Comparison of ENCODE assay signal across 8 mouse cellular contexts in the genomic region with DNA sequence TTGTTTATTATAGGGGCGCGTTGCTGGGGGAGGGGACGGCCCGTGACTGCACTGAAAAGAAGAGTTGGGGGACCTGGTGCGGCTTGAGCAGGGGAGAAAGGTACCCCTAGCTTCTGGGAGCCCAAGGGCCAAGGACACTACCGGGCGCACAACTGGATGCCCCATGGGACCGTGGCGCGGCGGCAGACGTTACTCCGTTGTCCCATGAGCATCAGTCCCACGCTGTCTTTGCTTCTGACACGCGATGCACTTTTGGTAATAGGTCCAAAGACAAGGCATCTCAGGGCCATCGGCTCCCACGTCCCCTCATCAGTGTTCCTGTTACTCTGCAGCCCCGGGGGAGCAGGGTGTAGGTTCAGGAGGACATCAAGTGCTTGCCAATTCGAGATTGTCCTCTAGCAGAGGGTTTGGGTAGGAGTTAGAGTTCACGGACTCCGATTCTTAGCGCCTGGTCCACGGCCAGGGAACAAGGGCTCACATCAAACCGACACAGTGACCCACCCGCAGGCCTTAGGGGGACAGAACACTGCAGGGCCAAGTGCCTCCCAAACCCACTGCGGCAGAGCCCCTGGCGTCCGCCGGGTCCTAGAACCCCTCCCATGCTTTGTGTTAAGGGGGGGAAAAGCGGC. TPM values are rescaled to one million over a fixed set of nuclear protein-coding genes. Genes with fewer than 3 reads are reported as not detected.
DNase-seq lines count a peak whose midpoint lies in the region; ATAC-seq and TF ChIP-seq lines count a peak whose summit lies in the region.

No protein-coding gene starts in this region.

- H3K4me2 ChIP-seq in forebrain, embryonic 11.5 days (ENCODE audit: low read depth, low read length, severe bottlenecking), result peak overlapping the region; percentile 96
- peak overlapping the region; percentile 89 for H3K4me2 ChIP-seq in heart, postnatal 0 days (ENCODE audit: low read depth, low read length)

- peak overlapping the region; percentile 93 for H3K27ac ChIP-seq in forebrain, embryonic 11.5 days (ENCODE audit: low read depth, low read length)
- peak overlapping the region; percentile 95 for H3K27ac ChIP-seq in heart, postnatal 0 days (ENCODE audit: low read depth)

- H3K36me3 ChIP-seq in forebrain, embryonic 11.5 days (ENCODE audit: control insufficient read depth, insufficient read depth, low read length), result no peaks in the 10 kb centered on the region
- H3K36me3 ChIP-seq in heart, postnatal 0 days (replicated peaks; ENCODE audit: control insufficient read depth, insufficient read depth, low read length), result peaks cover 14% of the 10 kb centered on the region
- peaks cover 27% of the 10 kb centered on the region for H3K36me3 ChIP-seq in megakaryocyte, embryonic 14.5 days (replicated peaks; ENCODE audit: low read length)

- peak overlapping the region; percentile 84 for H3K4me3 ChIP-seq in forebrain, embryonic 11.5 days (ENCODE audit: low read depth, low read length)
- H3K4me3 ChIP-seq in heart, postnatal 0 days (ENCODE audit: low read depth, low read length), result peak overlapping the region; percentile 100
- peak overlapping the region; percentile 93 for H3K4me3 ChIP-seq in megakaryocyte, embryonic 14.5 days (replicated peaks)

- peak overlapping the region; percentile 72 for H3K9ac ChIP-seq in forebrain, embryonic 11.5 days (ENCODE audit: low read length)
- H3K9ac ChIP-seq in heart, postnatal 0 days (replicated peaks; ENCODE audit: low read depth, low read length), result peak overlapping the region; percentile 73

- peak; percentile 68 to 69 for DNase-seq in adrenal gland, postnatal 36 days
- DNase-seq in adrenal gland, adult 8-10 months, result no peak
- peak; percentile 37 for DNase-seq in c-Kit-positive CD71-positive TER-119-positive erythroid progenitor cells, embryonic 14.5 days (ENCODE audit: low spot score)
- DNase-seq in forebrain, embryonic 11.5 days (ENCODE audit: low spot score), result peak; percentile 89
- DNase-seq in heart, postnatal 0 days (ENCODE audit: low spot score), result peak; percentile 74
- peak; percentile 69 for DNase-seq in layer of hippocampus, adult 9-11 months
- peak; percentile 69 for DNase-seq in skeletal muscle tissue, adult 2 months (ENCODE audit: low read depth, low spot score)

- WGBS in forebrain, embryonic 11.5 days, result under 1% methylated on average over 31 of the region's 31 CpGs
- under 1% methylated on average over 31 of the region's 31 CpGs for WGBS in heart, postnatal 0 days

- no peaks in the 10 kb centered on the region for H3K9me3 ChIP-seq in forebrain, embryonic 11.5 days (ENCODE audit: control insufficient read depth, low read length)
- H3K9me3 ChIP-seq in heart, postnatal 0 days (replicated peaks; ENCODE audit: control insufficient read depth, low read length), result no peaks in the 10 kb centered on the region
- no peaks in the 10 kb centered on the region for H3K9me3 ChIP-seq in megakaryocyte, embryonic 14.5 days

- H3K4me1 ChIP-seq in forebrain, embryonic 11.5 days (replicated peaks; ENCODE audit: control insufficient read depth, insufficient read depth, low read length), result peaks cover 13% of the 10 kb centered on the region
- peaks cover 29% of the 10 kb centered on the region for H3K4me1 ChIP-seq in heart, postnatal 0 days (ENCODE audit: control insufficient read depth, insufficient read depth)
- H3K4me1 ChIP-seq in megakaryocyte, embryonic 14.5 days, result peaks cover 63% of the 10 kb centered on the region

- H3K27me3 ChIP-seq in forebrain, embryonic 11.5 days (ENCODE audit: control insufficient read depth, insufficient read depth, low read length), result no peaks in the 10 kb centered on the region
- H3K27me3 ChIP-seq in heart, postnatal 0 days (ENCODE audit: control insufficient read depth, insufficient read depth, low read length), result no peaks in the 10 kb centered on the region
- H3K27me3 ChIP-seq in megakaryocyte, embryonic 14.5 days (replicated peaks), result no peaks in the 10 kb centered on the region

- peak; percentile 42 for ATAC-seq in forebrain, embryonic 11.5 days (replicated peaks; ENCODE audit: low FRiP score)
- ATAC-seq in heart, postnatal 0 days (ENCODE audit: insufficient read depth, low read depth), result peak; percentile 24

- TF ChIP-seq CTCF in heart, postnatal 0 days (IDR thresholded peaks at IDR 0.05; ENCODE audit: low read depth), result no peak

- no peak for TF ChIP-seq EP300 in heart, postnatal 0 days (IDR thresholded peaks at IDR 0.05; ENCODE audit: low read depth)

RNA-seq across cellular contexts. Expression of a gene that starts 0.6 kb away (rescaled TPM):
- 10 to 100 TPM; 76.4 to 98.7 TPM for total RNA-seq in adrenal gland, postnatal 36 days (2021)
- 10 to 100 TPM; 27.9 to 91.5 (median 34.7) TPM for total RNA-seq in adrenal gland, adult 8-10 months (2022)
- 7.4 and 9.5 TPM in 2 replicates for polyA plus RNA-seq in forebrain, embryonic 11.5 days (2014; fragmentation: Nextera tagmentation; extraction: Ambion mirVana)
- 30.3 and 35.6 TPM in 2 replicates for total RNA-seq in heart, postnatal 0 days (2014; rRNA removed; ENCODE audit: low replicate concordance)
- 17.0 and 17.4 TPM in 2 replicates for polyA plus RNA-seq in heart, postnatal 0 days (2015; fragmentation: Nextera tagmentation; extraction: Ambion mirVana)
- polyA plus RNA-seq in megakaryocyte, embryonic 14.5 days (2012; ENCODE audit: insufficient read depth, low replicate concordance), result 33.2 and 44.6 TPM in 2 replicates

RNA-seq across cellular contexts. Expression of a gene that starts 50.3 kb away (rescaled TPM):
- 10 to 100 TPM; 27.1 to 32.8 TPM for total RNA-seq in adrenal gland, postnatal 36 days (2021)
- 10 to 100 TPM; 32.6 to 37.8 (median 35.5) TPM for total RNA-seq in adrenal gland, adult 8-10 months (2022)
- polyA plus RNA-seq in forebrain, embryonic 11.5 days (2014; fragmentation: Nextera tagmentation; extraction: Ambion mirVana), result 35.8 and 38.4 TPM in 2 replicates
- total RNA-seq in heart, postnatal 0 days (2014; rRNA removed; ENCODE audit: low replicate concordance), result 14.0 and 15.7 TPM in 2 replicates
- 34.6 and 35.8 TPM in 2 replicates for polyA plus RNA-seq in heart, postnatal 0 days (2015; fragmentation: Nextera tagmentation; extraction: Ambion mirVana)
- 126 and 233 TPM in 2 replicates for polyA plus RNA-seq in megakaryocyte, embryonic 14.5 days (2012; ENCODE audit: insufficient read depth, low replicate concordance)

RNA-seq across cellular contexts. Expression of a gene that starts 50.7 kb away (rescaled TPM):
- 10 to 100 TPM; 67.5 to 72.7 TPM for total RNA-seq in adrenal gland, postnatal 36 days (2021)
- 10 to 100 TPM; 73.6 to 95.8 (median 81.1) TPM for total RNA-seq in adrenal gland, adult 8-10 months (2022)
- polyA plus RNA-seq in forebrain, embryonic 11.5 days (2014; fragmentation: Nextera tagmentation; extraction: Ambion mirVana), result 94.6 and 99.4 TPM in 2 replicates
- total RNA-seq in heart, postnatal 0 days (2014; rRNA removed; ENCODE audit: low replicate concordance), result 29.7 and 85.4 TPM in 2 replicates
- 104 and 108 TPM in 2 replicates for polyA plus RNA-seq in heart, postnatal 0 days (2015; fragmentation: Nextera tagmentation; extraction: Ambion mirVana)
- polyA plus RNA-seq in megakaryocyte, embryonic 14.5 days (2012; ENCODE audit: insufficient read depth, low replicate concordance), result 73.7 and 169 TPM in 2 replicates
